In genomic region chr1:106316641-106317304, GRCm38 (mm10) we compare ENCODE assay signal across 10 mouse cellular contexts.
DNase-seq lines count a peak whose midpoint lies in the region; ATAC-seq and TF ChIP-seq lines count a peak whose summit lies in the region.
"Had no signal": no experiment of that assay in that cellular context is flagged by ENCODE, and none has a peak within 500 bp of the region (broad histone marks: within the 10 kb centered on the region; RNA-seq: fewer than 3 reads in every experiment).

No protein-coding gene starts in this region.

- intact Hi-C loops in heart, postnatal 14 days (cut with DNase I), result no loop called here

- no peak for TF ChIP-seq CTCF in lung, postnatal 0 days (IDR thresholded peaks at IDR 0.05)

- ATAC-seq in embryonic facial prominence, embryonic 15.5 days (ENCODE audit: insufficient number of reproducible peaks, low FRiP score, low TSS enrichment, low read depth), result 0 out of 2 replicates have a peak, but pooled peaks have one; percentile 19
- peak; percentile 82 for ATAC-seq in lung, postnatal 0 days

- 62% methylated on average over 4 of the region's 4 CpGs for WGBS in embryonic facial prominence, embryonic 15.5 days
- 76% methylated on average over 4 of the region's 4 CpGs for WGBS in embryonic facial prominence, embryonic 10.5 days
- WGBS in lung, postnatal 0 days, result 52% methylated on average over 4 of the region's 4 CpGs

- peak; percentile 70 for TF ChIP-seq EP300 in lung, postnatal 0 days (IDR thresholded peaks at IDR 0.05)

- H3K4me2 ChIP-seq in embryonic facial prominence, embryonic 15.5 days (replicated peaks), result no peak overlapping the region
- no peak overlapping the region for H3K4me2 ChIP-seq in lung, postnatal 0 days (replicated peaks; ENCODE audit: low read depth, low read length)
- H3K4me2 ChIP-seq: embryonic facial prominence, embryonic 12.5 days; limb, embryonic 12.5 days had no signal

- H3K9me3 ChIP-seq in embryonic facial prominence, embryonic 15.5 days (replicated peaks), result no peaks in the 10 kb centered on the region
- no peaks in the 10 kb centered on the region for H3K9me3 ChIP-seq in embryonic facial prominence, embryonic 10.5 days
- no peaks in the 10 kb centered on the region for H3K9me3 ChIP-seq in lung, postnatal 0 days (ENCODE audit: low read length)
- H3K9me3 ChIP-seq: embryonic facial prominence, embryonic 12.5 days; limb, embryonic 12.5 days had no signal

- H3K36me3 ChIP-seq in embryonic facial prominence, embryonic 15.5 days, result no peaks in the 10 kb centered on the region
- peaks cover 12% of the 10 kb centered on the region; the same call in 1 of the 2 replicates for H3K36me3 ChIP-seq in embryonic facial prominence, embryonic 10.5 days (replicated peaks)
- H3K36me3 ChIP-seq in lung, postnatal 0 days (ENCODE audit: insufficient read depth, low read length), result no peaks in the 10 kb centered on the region
- H3K36me3 ChIP-seq: embryonic facial prominence, embryonic 12.5 days; limb, embryonic 12.5 days had no signal

- H3K4me1 ChIP-seq in embryonic facial prominence, embryonic 15.5 days, result peaks cover 5% of the 10 kb centered on the region; the same call in 1 of the 2 replicates
- no peaks in the 10 kb centered on the region; the same call in 1 of the 2 replicates for H3K4me1 ChIP-seq in embryonic facial prominence, embryonic 10.5 days
- H3K4me1 ChIP-seq in lung, postnatal 0 days (ENCODE audit: insufficient read depth, low read depth, low read length), result peaks cover 5% of the 10 kb centered on the region
- H3K4me1 ChIP-seq: embryonic facial prominence, embryonic 12.5 days; limb, embryonic 12.5 days had no signal

- H3K4me3 ChIP-seq in embryonic facial prominence, embryonic 15.5 days (replicated peaks), result no peak overlapping the region
- no peak overlapping the region for H3K4me3 ChIP-seq in embryonic facial prominence, embryonic 10.5 days
- no peak overlapping the region for H3K4me3 ChIP-seq in lung, postnatal 0 days (ENCODE audit: low read depth, low read length)
- H3K4me3 ChIP-seq: embryonic facial prominence, embryonic 12.5 days; limb, embryonic 12.5 days had no signal

- no peak overlapping the region for H3K9ac ChIP-seq in embryonic facial prominence, embryonic 15.5 days
- H3K9ac ChIP-seq in lung, postnatal 0 days (replicated peaks; ENCODE audit: low read depth), result no peak overlapping the region
- H3K9ac ChIP-seq: embryonic facial prominence, embryonic 12.5 days; limb, embryonic 12.5 days had no signal

- no peaks in the 10 kb centered on the region for H3K27me3 ChIP-seq in embryonic facial prominence, embryonic 15.5 days
- no peaks in the 10 kb centered on the region for H3K27me3 ChIP-seq in embryonic facial prominence, embryonic 10.5 days (replicated peaks; ENCODE audit: low read depth, poor library complexity, severe bottlenecking)
- no peaks in the 10 kb centered on the region for H3K27me3 ChIP-seq in lung, postnatal 0 days (replicated peaks; ENCODE audit: insufficient read depth, low read length)
- H3K27me3 ChIP-seq: embryonic facial prominence, embryonic 12.5 days; limb, embryonic 12.5 days had no signal

- DNase-seq in embryonic facial prominence, embryonic 10.5 days (ENCODE audit: low spot score), result no peak
- DNase-seq in adrenal gland, postnatal 10 days, result peak; percentile 55
- DNase-seq in heart, postnatal 14 days, result peak; percentile 38 to 60
- peak; percentile 21 for DNase-seq in lung, postnatal 0 days (ENCODE audit: low spot score)
- no peak for DNase-seq in left cerebral cortex, adult 8-10 months (ENCODE audit: low spot score in 2 of 2)
- no peak for DNase-seq in T-cell, adult 2 months (ENCODE audit: low spot score)
- no peak for DNase-seq in natural killer cell, adult 2 months (ENCODE audit: low spot score in 2 of 2)

- no peak overlapping the region for H3K27ac ChIP-seq in embryonic facial prominence, embryonic 15.5 days (replicated peaks)
- no peak overlapping the region for H3K27ac ChIP-seq in embryonic facial prominence, embryonic 10.5 days (replicated peaks)
- peak overlapping the region; percentile 57; the same call in 1 of the 2 replicates for H3K27ac ChIP-seq in lung, postnatal 0 days (ENCODE audit: low read length)
- H3K27ac ChIP-seq: embryonic facial prominence, embryonic 12.5 days; limb, embryonic 12.5 days had no signal

Comparison
In these comparisons a context has a peak if more than half of its experiments do, and no peak if none do; other contexts are left out.
1. DNase-seq: peak in adrenal gland, postnatal 10 days (single experiment), heart, postnatal 14 days (2 of 2) and lung, postnatal 0 days (single experiment); none in embryonic facial prominence, embryonic 10.5 days (single experiment), left cerebral cortex, adult 8-10 months (0 of 2), T-cell, adult 2 months (single experiment) and natural killer cell, adult 2 months (0 of 2).